Mouse (Mus musculus): ENCODE measurements around the gene Tlr9. TPM values are rescaled to one million over a fixed set of nuclear protein-coding genes. Genes with fewer than 3 reads are reported as not detected.
A peak's percentile ranks its signal among the peaks of the same experiment; 100 is the strongest.

The Tlr9 gene
- total RNA-seq, 2 experiments from 2014 or later: 1.1 to 1.4 TPM

Small RNA genes lying within 50 kb of the gene (microRNA-seq; reads per million reads assigned to microRNA genes)
- gene Mirlet7g: 59,915 reads per million, percentile 99 among the genes with 10 or more reads in this experiment

Other genes starting within 250 kb of the Tlr9 start
- 1 to 10 TPM; 3.3 to 4.1 TPM for gene Col6a4, start 125.8 kb upstream of the Tlr9 start, total RNA-seq (2021)
- 1 to 10 TPM; 4.1 to 7.4 TPM for gene Glyctk, start 64.5 kb upstream of the Tlr9 start, total RNA-seq (2021)
- 100 to 1,000 TPM; 155 to 158 TPM for gene Wdr82, start 51.7 kb upstream of the Tlr9 start, total RNA-seq (2021)
- 10 to 100 TPM; 20.8 to 24.5 TPM for gene Ppm1m, start 22.9 kb upstream of the Tlr9 start, total RNA-seq (2021)
- 10 to 100 TPM; 44.5 to 49.9 TPM for gene Twf2, start 19.5 kb upstream of the Tlr9 start, total RNA-seq (2021)
- gene Alas1, start 26.1 kb downstream of the Tlr9 start, total RNA-seq (2021): 100 to 1,000 TPM; 125 to 127 TPM
- gene Poc1a, start 58.5 kb downstream of the Tlr9 start, total RNA-seq (2021): 10 to 100 TPM; 15.6 to 17.8 TPM
- 10 to 100 TPM; 80.7 to 82.0 TPM for gene Dusp7, start 146.0 kb downstream of the Tlr9 start, total RNA-seq (2021)
- 100 to 1,000 TPM; 378 to 397 TPM for gene Rpl29, start 206.9 kb downstream of the Tlr9 start, total RNA-seq (2021)
- gene Acy1, start 215.7 kb downstream of the Tlr9 start, total RNA-seq (2021): 1 to 10 TPM; 9.2 to 9.3 TPM
- gene Abhd14b, start 224.9 kb downstream of the Tlr9 start, total RNA-seq (2021): 10 to 100 TPM in 1 of 2 experiments, 1 to 10 TPM in 1; 9.7 to 10.3 TPM
- gene Abhd14a, start 225.1 kb downstream of the Tlr9 start, total RNA-seq (2021): 10 to 100 TPM; 55.7 to 59.6 TPM
- gene Pcbp4, start 230.7 kb downstream of the Tlr9 start, total RNA-seq (2021): 100 to 1,000 TPM; 222 to 242 TPM
- 1 to 10 TPM; 2.2 to 2.8 TPM for gene Gpr62, start 243.3 kb downstream of the Tlr9 start, total RNA-seq (2021)

All from left cerebral cortex, postnatal 10 days (tissue).